Mouse (Mus musculus) kidney, postnatal 0 days (tissue): Measurements from ENCODE around the gene Rfx2. TPM values are rescaled to one million over a fixed set of nuclear protein-coding genes. Genes with fewer than 3 reads are reported as not detected.
A peak's percentile ranks its signal among the peaks of the same experiment; 100 is the strongest.

Experiments used
- ATAC-seq: fragments of 200-750 bp; cut with Nextera tagmentation; replicated peaks from 2 replicates; pipeline ENCODE4 v1.8.0; 2017; ENCODE audit warnings: low read depth, moderate number of reproducible peaks, moderate TSS enrichment, moderate library complexity; ENCODE audit not compliant: low FRiP score
- DNase-seq: peaks from one replicate; pipeline ENCODE4 v3.0.0-alpha.2; 2016; ENCODE audit warnings: low spot score
- H3K27ac ChIP-seq: fragments of 300-500 bp; sonication (generic); 2 replicates; pipeline ENCODE4 v1.5.1; 2014; ENCODE audit warnings: mild to moderate bottlenecking
- H3K27me3 ChIP-seq: fragments of 300-500 bp; sonication (generic); 2 replicates; pipeline ENCODE4 v1.6.1; 2014; ENCODE audit warnings: low read length, mixed read lengths; ENCODE audit not compliant: insufficient read depth
- H3K36me3 ChIP-seq: fragments of 300-500 bp; sonication (generic); 2 replicates; pipeline ENCODE4 v1.6.1; 2014; ENCODE audit warnings: low read length, mixed read lengths; ENCODE audit not compliant: insufficient read depth
- H3K4me1 ChIP-seq: fragments of 300-500 bp; sonication (generic); replicated peaks from 2 replicates; pipeline ENCODE4 v1.6.1; 2014; ENCODE audit warnings: antibody characterized with exemption, low read length, mixed read lengths; ENCODE audit not compliant: insufficient read depth
- H3K4me2 ChIP-seq: fragments of 300-500 bp; sonication (generic); 2 replicates; pipeline ENCODE4 v1.6.1; 2014; ENCODE audit warnings: mild to moderate bottlenecking, low read length, moderate library complexity, mixed read lengths
- H3K4me3 ChIP-seq: fragments of 300-500 bp; sonication (generic); replicated peaks from 2 replicates; pipeline ENCODE4 v1.5.1; 2014; ENCODE audit warnings: low read depth, low read length
- H3K9ac ChIP-seq: fragments of 300-500 bp; sonication (generic); 2 replicates; pipeline ENCODE4 v1.6.1; 2014; ENCODE audit warnings: low read depth, low read length
- H3K9me3 ChIP-seq: fragments of 300-500 bp; sonication (generic); replicated peaks from 2 replicates; pipeline ENCODE4 v1.6.1; 2016; ENCODE audit warnings: low read length, inconsistent platforms, mixed read lengths
- CTCF ChIP-seq: IDR thresholded peaks from 2 replicates; pipeline ENCODE4 v1.5.1; 2016; ENCODE audit warnings: antibody characterized with exemption, low read depth, mild to moderate bottlenecking, moderate library complexity
- WGBS: fragments of 180-500 bp; shearing (Covaris S2); extraction: QIAGEN DNeasy Blood & Tissue Kit; methylation state at CpG from one replicate; pipeline ENCODE4 v1.1.7; 2014; 5-methylcytosine and 5-hydroxymethylcytosine counted together
- polyA plus RNA-seq: library from polyadenylated mRNA; unstranded; fragments of >200 nt; fragmentation: Nextera tagmentation; extraction: Ambion mirVana; gene quantifications from 2 replicates; pipeline ENCODE4 v1.2.1, GENCODE M21; 2015

The Rfx2 gene
- polyA plus RNA-seq, 1 experiment from 2014 or later = 1.6 TPM

DNA sequence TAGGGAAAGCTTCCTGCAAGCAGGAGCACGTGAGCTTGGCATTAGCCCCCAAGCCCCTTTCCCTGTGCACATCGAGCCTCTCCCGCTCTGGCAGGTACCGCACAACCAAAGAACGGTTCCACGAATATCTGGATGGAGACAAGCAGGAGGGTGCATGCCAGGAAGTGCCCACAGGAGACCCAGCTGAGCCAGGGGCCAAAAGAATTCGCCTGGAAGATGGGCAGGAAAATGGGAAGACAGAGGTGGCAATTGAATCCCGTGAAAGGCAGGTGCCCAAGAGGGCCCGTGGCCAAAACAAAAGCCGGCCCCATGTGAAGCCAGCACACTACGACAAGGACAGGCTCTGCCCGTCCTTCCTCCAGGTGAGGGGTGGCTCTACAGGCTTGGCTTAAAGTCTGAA, 65.4 kb downstream of the Rfx2 start:
- Histone ChIP-seq H3K4me1 (peaks cover 19% of the 10 kb centered on the region), H3K9ac (peak overlapping the region; percentile 86), H3K4me3 (peak overlapping the region; percentile 81), H3K9me3 (no peaks in the 10 kb centered on the region), H3K27ac (0 out of 2 replicates have a peak overlapping the region, but pooled peaks have one; percentile 97), H3K36me3 (peaks cover 23% of the 10 kb centered on the region), H3K4me2 (peak overlapping the region; percentile 74), H3K27me3 (no peaks in the 10 kb centered on the region)
- TF ChIP-seq CTCF = no peak
- WGBS = 62% methylated on average over 12 of the region's 12 CpGs
- DNase-seq (no peak), ATAC-seq (no peak)

DNA sequence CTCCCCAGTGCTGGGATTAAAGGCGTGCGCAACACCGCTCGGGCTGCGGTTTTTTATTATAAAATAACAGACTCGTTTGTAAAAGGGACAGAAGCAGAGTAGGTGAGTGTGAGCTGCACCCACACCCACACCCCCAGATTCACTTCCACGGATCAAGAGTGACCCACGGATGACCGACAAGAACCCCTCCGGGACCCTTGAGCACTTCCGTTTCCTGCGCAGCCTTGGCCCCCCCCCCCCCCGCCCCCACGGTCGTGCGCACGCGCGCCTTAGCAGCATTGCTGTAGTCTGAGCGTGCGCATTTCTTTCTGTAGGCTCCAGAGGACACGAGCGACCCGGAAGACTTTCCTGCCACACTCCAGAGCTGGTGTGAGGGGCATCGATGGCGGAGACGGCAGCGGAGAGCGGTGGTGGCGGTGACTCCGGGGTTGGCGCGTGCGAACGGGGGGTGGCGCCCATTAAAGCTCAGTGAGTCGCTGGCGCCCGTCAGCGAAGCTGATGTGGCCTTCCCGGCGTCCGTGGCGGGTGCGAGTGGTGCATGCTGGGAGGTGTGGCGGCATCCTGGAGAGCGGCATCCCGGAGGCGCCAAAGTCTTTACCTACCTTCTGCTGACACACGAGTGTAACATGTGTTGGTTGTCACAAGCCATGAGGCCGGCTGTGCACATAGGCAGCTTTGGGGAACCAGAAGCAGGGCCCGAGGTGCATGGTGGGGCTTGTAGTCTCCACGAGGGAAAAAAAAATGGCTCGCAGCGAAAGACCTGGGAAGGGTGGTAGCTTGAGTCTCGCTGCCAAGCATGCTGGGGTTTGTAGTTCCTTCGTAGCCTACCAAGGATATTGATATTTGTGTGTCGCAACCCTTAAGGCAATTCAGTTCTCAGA, 66.1 kb downstream of the Rfx2 start, which contains the start of gene Dus3l:
TSS of gene Dus3l (plus strand) at position 284 of the 881 bp plus-strand sequence.
- Histone ChIP-seq H3K4me1 (peaks cover 19% of the 10 kb centered on the region), H3K27me3 (no peaks in the 10 kb centered on the region), H3K36me3 (peaks cover 23% of the 10 kb centered on the region), H3K4me2 (peak within 1 kb of the TSS; percentile 74), H3K9me3 (no peaks in the 10 kb centered on the region), H3K9ac (peak within 1 kb of the TSS; percentile 86), H3K27ac (peak within 1 kb of the TSS; percentile 97), H3K4me3 (peak within 1 kb of the TSS; percentile 81)
- ATAC-seq = peak; percentile 79
- peak; percentile 97 for DNase-seq
- 1% methylated on average over 58 of the region's 58 CpGs for WGBS
- no peak for TF ChIP-seq CTCF

DNA sequence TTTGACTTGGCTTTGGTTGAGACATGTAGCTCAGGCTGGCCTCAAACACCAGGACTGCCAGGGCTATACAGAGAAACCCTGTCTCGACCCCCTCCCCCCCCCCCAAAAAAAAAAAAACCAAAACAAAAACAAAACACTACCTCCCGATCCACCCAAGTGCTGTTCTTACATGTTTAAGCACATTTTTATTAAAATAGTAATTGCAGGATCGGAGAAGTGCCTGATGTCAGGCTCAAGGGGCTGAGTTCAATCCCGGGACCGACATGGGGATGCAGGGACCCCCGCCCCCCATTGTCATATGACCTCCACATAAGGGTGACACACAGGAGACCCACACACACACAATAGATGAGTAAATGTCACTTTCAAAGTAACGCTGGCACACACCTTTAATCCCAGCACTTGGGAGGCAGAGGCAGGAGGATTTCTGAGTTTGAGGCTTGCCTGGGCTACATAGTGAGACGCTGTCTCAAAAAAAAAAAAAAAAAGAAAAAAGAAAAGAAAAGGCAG, 67.0 kb downstream of the Rfx2 start:
- peaks cover 16% of the 10 kb centered on the region for H3K36me3 ChIP-seq
- 75% methylated on average over 8 of the region's 8 CpGs for WGBS
- peak overlapping the region; percentile 81; the same call in 1 of the 2 replicates for H3K4me3 ChIP-seq
- H3K9ac ChIP-seq = no peak overlapping the region
- H3K27me3 ChIP-seq = no peaks in the 10 kb centered on the region
- H3K4me2 ChIP-seq = peak overlapping the region; percentile 74
- ATAC-seq = no peak
- H3K9me3 ChIP-seq = no peaks in the 10 kb centered on the region
- no peak for TF ChIP-seq CTCF
- H3K4me1 ChIP-seq = peaks cover 19% of the 10 kb centered on the region
- no peak for DNase-seq
- H3K27ac ChIP-seq = peak overlapping the region; percentile 97; the same call in 1 of the 2 replicates

DNA sequence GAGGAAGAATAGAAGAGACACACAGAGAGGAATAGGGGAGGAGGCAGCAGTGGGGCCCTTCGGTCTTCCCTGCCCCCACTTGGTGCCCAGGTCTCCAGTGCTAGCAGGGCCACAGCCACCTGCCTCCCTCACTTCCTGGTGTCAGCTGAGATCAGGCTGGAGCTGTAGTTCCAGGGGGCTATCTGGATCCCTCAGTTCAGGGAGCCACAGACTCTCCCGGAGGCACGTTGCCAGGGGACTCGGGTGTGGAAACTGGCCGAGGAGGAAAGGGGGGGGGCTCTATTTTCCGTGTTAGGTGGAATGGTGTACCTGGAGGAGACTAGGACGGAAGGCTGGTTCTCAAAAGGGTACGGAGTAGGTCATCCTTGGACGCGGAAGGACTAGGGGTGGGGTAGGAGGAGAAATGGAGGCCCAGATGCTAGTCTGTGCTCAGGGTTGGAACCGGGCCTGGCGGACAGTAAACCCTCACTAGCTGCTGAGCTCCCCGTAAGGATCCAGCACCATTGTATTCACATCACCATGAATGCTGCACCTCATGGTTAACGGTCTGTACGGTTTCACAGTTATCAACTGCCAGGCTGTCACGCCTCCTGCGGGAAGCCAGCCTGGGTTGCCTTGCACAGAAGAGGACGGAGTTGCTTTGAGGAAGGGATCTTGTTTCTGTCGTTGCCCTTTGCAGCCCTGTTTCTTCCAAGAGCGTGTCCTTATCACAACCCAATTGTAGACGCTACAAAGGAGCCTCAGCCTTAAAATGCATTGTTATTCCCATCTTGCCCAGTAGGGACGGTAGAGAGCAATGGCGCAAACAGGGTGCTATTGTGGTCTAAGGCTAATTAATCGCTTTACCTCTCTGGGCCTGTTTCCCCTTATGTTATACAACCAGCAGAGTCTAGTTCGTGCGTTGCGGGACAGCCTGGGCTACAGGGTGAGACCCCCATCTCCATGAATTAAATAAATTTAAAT, 67.8 kb downstream of the Rfx2 start:
- H3K36me3 ChIP-seq = peaks cover 10% of the 10 kb centered on the region
- DNase-seq (peak; percentile 66), ATAC-seq (no peak)
- peaks cover 19% of the 10 kb centered on the region for H3K4me1 ChIP-seq
- no peaks in the 10 kb centered on the region for H3K27me3 ChIP-seq
- H3K9ac ChIP-seq = no peak overlapping the region
- TF ChIP-seq CTCF = peak; percentile 94
- H3K27ac ChIP-seq = peak overlapping the region; percentile 77
- WGBS = 51% methylated on average over 27 of the region's 27 CpGs
- H3K4me3 ChIP-seq = no peak overlapping the region
- 0 out of 2 replicates have a peak overlapping the region, but pooled peaks have one; percentile 84 for H3K4me2 ChIP-seq
- no peaks in the 10 kb centered on the region for H3K9me3 ChIP-seq

DNA sequence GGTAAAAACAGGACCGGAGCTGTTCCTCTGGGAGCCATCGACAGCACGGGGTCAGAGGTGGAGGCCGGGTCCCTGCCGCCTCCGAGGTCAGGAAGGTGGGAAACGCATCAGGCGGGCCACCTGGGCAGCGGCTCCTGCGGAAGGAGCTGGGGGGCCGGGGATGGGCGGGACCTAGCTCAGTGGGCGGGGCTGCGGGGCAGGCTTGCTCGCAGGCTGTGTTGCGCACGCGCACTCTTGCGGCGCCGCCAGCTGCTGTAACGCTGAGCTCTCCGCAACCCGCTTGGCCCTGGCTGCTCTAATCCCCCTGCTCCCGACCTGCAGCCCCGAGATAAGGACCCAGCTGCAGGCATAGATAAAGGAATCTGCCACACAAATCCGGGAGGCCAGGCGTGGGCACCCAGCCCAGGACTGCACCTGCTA, 68.8 kb downstream of the Rfx2 start:
- no peak for TF ChIP-seq CTCF
- Histone ChIP-seq H3K4me3 (peak overlapping the region; percentile 45), H3K27ac (peak overlapping the region; percentile 77; the same call in 1 of the 2 replicates), H3K36me3 (0 out of 2 replicates have a peak, but pooled peaks cover 2% of the 10 kb centered on the region), H3K4me1 (peaks cover 23% of the 10 kb centered on the region), H3K27me3 (no peaks in the 10 kb centered on the region), H3K9ac (peak overlapping the region; percentile 47), H3K9me3 (no peaks in the 10 kb centered on the region), H3K4me2 (peak overlapping the region; percentile 84)
- ATAC-seq = no peak
- DNase-seq = peak; percentile 91
- under 1% methylated on average over 28 of the region's 28 CpGs for WGBS
